Mouse (Mus musculus): ENCODE measurements at regions not wholly inside any gene's neighbourhood (a gene's known extent, or its start where the extent isn't known, plus 50 kb on each side); places are given as distances from the start of the nearest gene placed in this dataset.
A peak's percentile ranks its signal among the peaks of the same experiment; 100 is the strongest.

- no peak for ATAC-seq (ENCODE audit: low TSS enrichment)
Measured at GRCm38 (mm10) chr5:57316016-57316415, 401.8 kb upstream of the Pcdh7 start.

GRCm38 (mm10) chr5:57320028-57320427 is 397.7 kb upstream of the Pcdh7 start:
- peak; percentile 70 for ATAC-seq (ENCODE audit: low TSS enrichment)

- ATAC-seq (ENCODE audit: low TSS enrichment): peak; percentile 90
Measured at GRCm38 (mm10) chr5:57335624-57336023, 382.1 kb upstream of the Pcdh7 start.

Measured in frontal cortex, adult (tissue).